Mouse (Mus musculus): ENCODE measurements around the gene Lrrc40.

Gene Lrrc40

GRCm38 (mm10) chr3:158036329-158036988 lies at the start of gene Lrrc40, which contains the start of gene Srsf11:
TSS of gene Lrrc40 (plus strand) at chr3:158036662.
TSS of gene Srsf11 (minus strand) at chr3:158036639.
- DNase-seq (ENCODE audit: low read depth, low spot score) = peak; percentile 98

GRCm38 (mm10) chr3:157993322-157993721 lies 43.1 kb upstream of the Lrrc40 start:
- DNase-seq (ENCODE audit: low read depth, low spot score) = no peak

- DNase-seq (ENCODE audit: low read depth, low spot score) = no peak
Measured at GRCm38 (mm10) chr3:157995726-157996125, 40.7 kb upstream of the Lrrc40 start.

DNA sequence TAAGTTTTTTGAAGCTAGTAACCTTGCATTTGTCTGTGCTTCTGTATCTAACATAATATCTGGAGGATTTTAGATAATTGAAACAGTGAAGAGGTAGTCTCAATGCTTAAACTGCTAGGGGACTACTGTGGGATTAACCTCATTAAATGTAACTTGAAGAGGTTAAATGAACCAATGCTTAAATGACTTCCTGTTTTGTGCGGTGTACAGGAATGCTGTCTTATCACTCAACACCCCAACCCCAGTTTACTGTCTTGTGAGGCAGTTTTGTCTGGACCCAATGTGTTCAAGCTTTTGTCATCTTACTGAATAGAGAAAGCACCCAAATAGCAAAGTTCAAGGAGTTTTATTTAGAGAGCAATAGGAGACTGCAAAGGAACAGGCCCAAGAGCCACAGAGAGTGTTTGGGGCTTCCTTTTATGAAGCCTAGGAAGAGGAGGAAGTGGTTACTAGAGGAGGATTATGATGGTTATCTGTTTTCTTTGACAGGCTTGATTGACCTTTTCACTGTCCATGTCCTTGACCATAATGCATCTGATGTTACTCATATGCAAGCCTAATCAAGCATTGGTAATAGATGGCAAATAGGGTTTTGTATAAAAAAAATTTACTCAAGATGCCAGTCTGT lies 37.6 kb upstream of the Lrrc40 start:
- DNase-seq (ENCODE audit: low read depth, low spot score) = no peak

GRCm38 (mm10) chr3:158008647-158009046 lies 27.8 kb upstream of the Lrrc40 start:
- DNase-seq (ENCODE audit: low read depth, low spot score) = no peak

GRCm38 (mm10) chr3:158009762-158010320 lies 26.6 kb upstream of the Lrrc40 start:
- DNase-seq (ENCODE audit: low read depth, low spot score) = no peak

- DNase-seq (ENCODE audit: low read depth, low spot score) = peak; percentile 96
Measured at GRCm38 (mm10) chr3:158031371-158031925, 5.0 kb upstream of the Lrrc40 start.

DNA sequence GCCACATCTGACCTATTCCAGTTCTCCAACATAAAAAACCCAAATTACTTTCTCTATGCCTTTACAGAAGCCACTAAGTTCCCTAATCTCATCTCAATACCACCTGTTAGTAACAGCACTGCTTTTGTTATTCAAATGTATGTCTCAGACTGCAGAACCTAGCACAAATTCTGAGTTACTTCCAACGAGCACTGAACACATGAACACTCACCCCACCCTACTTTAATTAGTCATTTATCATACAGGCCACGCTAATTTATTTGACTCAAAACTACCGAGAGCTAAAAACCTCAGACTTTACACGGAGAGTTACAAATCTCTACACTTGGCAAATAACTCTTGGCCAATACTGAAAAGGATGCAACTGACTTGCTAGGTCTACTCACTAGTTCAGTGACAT lies 4.4 kb upstream of the Lrrc40 start:
- DNase-seq (ENCODE audit: low read depth, low spot score) = peak; percentile 78

- no peak for DNase-seq (ENCODE audit: low read depth, low spot score)
Measured at GRCm38 (mm10) chr3:158035866-158036265, 596 bp upstream of the Lrrc40 start.

- DNase-seq (ENCODE audit: low read depth, low spot score) = no peak
Measured at GRCm38 (mm10) chr3:158038106-158038505, 1.6 kb downstream of the Lrrc40 start.

- peak; percentile 64 for DNase-seq (ENCODE audit: low read depth, low spot score)
Measured at GRCm38 (mm10) chr3:158040755-158041154, 4.3 kb downstream of the Lrrc40 start.

DNA sequence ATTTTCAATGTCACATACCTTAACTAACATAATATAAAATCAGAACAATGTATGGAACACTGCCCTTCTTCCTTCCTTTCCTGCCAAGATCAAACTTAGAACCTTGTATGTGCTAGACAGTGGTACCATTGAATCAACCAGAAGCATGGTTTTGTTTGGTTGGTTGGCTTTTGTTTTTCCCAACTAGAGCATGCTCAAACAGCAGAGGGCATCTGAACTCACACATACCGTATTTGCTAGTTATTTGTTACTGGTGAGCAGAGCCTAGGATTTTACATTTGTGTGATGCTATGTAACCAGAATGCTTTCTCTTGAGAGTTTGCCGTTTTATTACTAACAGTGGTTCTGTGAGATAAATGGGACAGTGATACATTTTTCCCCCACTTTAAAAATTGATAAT lies 13.0 kb downstream of the Lrrc40 start:
- DNase-seq (ENCODE audit: low read depth, low spot score) = no peak

- DNase-seq (ENCODE audit: low read depth, low spot score) = peak; percentile 81
Measured at GRCm38 (mm10) chr3:158060621-158061291, 24.3 kb downstream of the Lrrc40 start.

- peak; percentile 68 for DNase-seq (ENCODE audit: low read depth, low spot score)
Measured at GRCm38 (mm10) chr3:158061811-158062523, 25.5 kb downstream of the Lrrc40 start.

DNA sequence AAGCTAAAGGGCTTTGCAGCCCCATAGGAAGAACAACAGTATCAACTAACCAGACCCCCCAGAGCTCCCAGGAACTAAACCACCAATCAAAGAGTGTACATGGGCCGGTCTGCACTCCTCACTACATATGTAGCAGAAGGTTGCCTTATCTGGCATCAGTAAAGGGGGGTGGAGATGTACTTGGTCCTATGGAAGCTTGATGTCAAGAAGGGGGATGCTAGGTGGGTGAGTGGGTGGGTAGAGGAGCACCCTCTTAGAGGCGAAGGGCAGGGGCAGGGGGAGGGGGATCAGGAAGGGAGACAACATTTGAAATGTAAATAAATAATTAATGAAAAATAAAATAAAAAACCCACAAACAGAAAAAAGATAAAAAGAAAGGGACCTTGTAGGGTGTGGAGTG lies 28.8 kb downstream of the Lrrc40 start:
- no peak for DNase-seq (ENCODE audit: low read depth, low spot score)

DNA sequence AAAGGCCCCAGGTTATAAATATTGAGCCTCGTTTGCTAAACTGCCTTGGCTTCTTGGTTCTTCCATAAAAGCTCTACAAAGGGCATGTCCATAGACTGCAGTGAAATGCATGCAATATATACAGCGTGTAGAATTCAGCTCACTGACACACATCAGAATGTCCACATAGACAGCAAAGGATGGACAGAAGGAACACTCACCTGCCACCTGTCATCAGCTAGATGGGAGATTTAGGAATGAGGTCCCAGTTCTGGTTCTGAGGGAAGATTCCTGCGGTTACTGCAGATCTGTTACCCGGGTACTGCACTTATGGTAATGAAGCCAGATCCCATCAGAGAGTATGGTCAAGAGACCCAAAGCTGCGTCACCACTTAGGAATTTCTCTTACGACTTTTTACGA lies 31.5 kb downstream of the Lrrc40 start:
- DNase-seq (ENCODE audit: low read depth, low spot score) = no peak

DNA sequence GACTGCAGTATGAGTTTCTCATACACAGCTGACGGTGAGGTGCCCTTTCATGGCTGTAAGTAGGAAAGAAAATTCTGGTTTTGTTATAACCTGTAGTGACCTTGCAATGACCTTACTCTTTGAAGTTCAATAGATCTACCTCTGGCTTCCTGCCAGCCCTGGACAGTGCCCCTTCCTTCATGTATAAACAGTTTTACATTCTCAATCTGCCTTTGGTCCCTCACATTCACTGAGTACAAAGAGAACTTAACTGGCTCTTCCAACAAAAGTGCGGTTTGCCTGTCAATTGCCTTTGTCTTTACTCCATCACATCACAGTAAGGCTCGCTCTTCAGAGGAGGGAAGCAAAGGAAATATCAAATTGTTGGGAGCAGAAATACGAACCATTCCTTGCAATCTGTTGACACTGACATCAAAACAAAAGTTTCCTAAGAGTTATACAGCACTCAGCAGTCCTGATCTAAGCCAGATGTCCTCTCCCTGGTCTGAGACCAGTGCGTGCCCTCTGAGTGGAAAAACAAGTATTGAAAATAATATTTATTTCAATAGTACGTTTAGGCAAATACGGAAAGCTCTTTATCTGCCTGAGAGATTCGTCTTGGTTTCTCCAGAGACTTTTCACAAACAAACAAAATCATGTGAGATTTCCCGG lies 32.3 kb downstream of the Lrrc40 start:
- no peak for DNase-seq (ENCODE audit: low read depth, low spot score)

- no peak for DNase-seq (ENCODE audit: low read depth, low spot score)
Measured at GRCm38 (mm10) chr3:158075004-158075403, 38.5 kb downstream of the Lrrc40 start.

GRCm38 (mm10) chr3:158076685-158077379 lies 40.4 kb downstream of the Lrrc40 start:
- DNase-seq (ENCODE audit: low read depth, low spot score) = peak; percentile 87

DNA sequence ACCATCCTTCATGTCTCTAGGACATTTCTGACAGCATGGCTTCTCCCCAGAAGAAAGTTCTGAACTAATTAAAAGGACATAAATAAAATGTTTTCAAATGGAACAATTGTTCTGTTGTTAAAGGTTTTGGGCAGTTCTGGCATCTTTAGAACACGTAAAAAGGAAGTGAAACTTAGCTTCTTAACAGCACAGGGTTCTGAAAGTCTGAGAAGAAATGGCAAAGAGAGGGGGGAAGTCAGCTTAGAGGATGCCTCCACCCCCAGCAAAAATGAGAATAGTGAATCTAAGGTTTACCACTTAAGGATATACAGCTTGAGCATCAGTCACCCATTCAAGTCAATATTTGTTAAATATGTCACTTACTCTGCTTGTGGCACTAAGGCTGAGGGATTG lies 40.9 kb downstream of the Lrrc40 start:
- peak; percentile 88 for DNase-seq (ENCODE audit: low read depth, low spot score)
